Mouse (Mus musculus) kidney, postnatal 0 days (tissue): ENCODE measurements around the gene H2-Eb1. TPM values are rescaled to one million over a fixed set of nuclear protein-coding genes. Genes with fewer than 3 reads are reported as not detected.

ENCODE experiments used
- ATAC-seq: fragments of 200-750 bp; cut with Nextera tagmentation; replicated peaks from 2 replicates; pipeline ENCODE4 v1.8.0; 2017; ENCODE audit warnings: low read depth, moderate number of reproducible peaks, moderate TSS enrichment, moderate library complexity; ENCODE audit not compliant: low FRiP score
- DNase-seq: peaks from one replicate; pipeline ENCODE4 v3.0.0-alpha.2; 2016; ENCODE audit warnings: low spot score
- H3K27ac ChIP-seq: fragments of 300-500 bp; sonication (generic); 2 replicates; pipeline ENCODE4 v1.5.1; 2014; ENCODE audit warnings: mild to moderate bottlenecking
- H3K27me3 ChIP-seq: fragments of 300-500 bp; sonication (generic); 2 replicates; pipeline ENCODE4 v1.6.1; 2014; ENCODE audit warnings: low read length, mixed read lengths; ENCODE audit not compliant: insufficient read depth
- H3K36me3 ChIP-seq: fragments of 300-500 bp; sonication (generic); 2 replicates; pipeline ENCODE4 v1.6.1; 2014; ENCODE audit warnings: low read length, mixed read lengths; ENCODE audit not compliant: insufficient read depth
- H3K4me1 ChIP-seq: fragments of 300-500 bp; sonication (generic); replicated peaks from 2 replicates; pipeline ENCODE4 v1.6.1; 2014; ENCODE audit warnings: antibody characterized with exemption, low read length, mixed read lengths; ENCODE audit not compliant: insufficient read depth
- H3K4me2 ChIP-seq: fragments of 300-500 bp; sonication (generic); 2 replicates; pipeline ENCODE4 v1.6.1; 2014; ENCODE audit warnings: mild to moderate bottlenecking, low read length, moderate library complexity, mixed read lengths
- H3K4me3 ChIP-seq: fragments of 300-500 bp; sonication (generic); replicated peaks from 2 replicates; pipeline ENCODE4 v1.5.1; 2014; ENCODE audit warnings: low read depth, low read length
- H3K9ac ChIP-seq: fragments of 300-500 bp; sonication (generic); 2 replicates; pipeline ENCODE4 v1.6.1; 2014; ENCODE audit warnings: low read depth, low read length
- H3K9me3 ChIP-seq: fragments of 300-500 bp; sonication (generic); replicated peaks from 2 replicates; pipeline ENCODE4 v1.6.1; 2016; ENCODE audit warnings: low read length, inconsistent platforms, mixed read lengths
- CTCF ChIP-seq: IDR thresholded peaks from 2 replicates; pipeline ENCODE4 v1.5.1; 2016; ENCODE audit warnings: antibody characterized with exemption, low read depth, mild to moderate bottlenecking, moderate library complexity
- WGBS: fragments of 180-500 bp; shearing (Covaris S2); extraction: QIAGEN DNeasy Blood & Tissue Kit; methylation state at CpG from one replicate; pipeline ENCODE4 v1.1.7; 2014; 5-methylcytosine and 5-hydroxymethylcytosine counted together
- polyA plus RNA-seq: library from polyadenylated mRNA; unstranded; fragments of >200 nt; fragmentation: Nextera tagmentation; extraction: Ambion mirVana; gene quantifications from 2 replicates; pipeline ENCODE4 v1.2.1, GENCODE M21; 2015

Gene H2-Eb1
- polyA plus RNA-seq, 1 experiment from 2014 or later, result 14.3 TPM

GRCm38 (mm10) chr17:34312185-34312584 lies 6.5 kb downstream of the H2-Eb1 start:
- H3K27me3 ChIP-seq, result no peaks in the 10 kb centered on the region
- H3K9me3 ChIP-seq, result no peaks in the 10 kb centered on the region
- WGBS, result 78% methylated on average over 1 of the region's 1 CpGs
- H3K27ac ChIP-seq, result no peak overlapping the region
- H3K9ac ChIP-seq, result no peak overlapping the region
- H3K4me3 ChIP-seq, result no peak overlapping the region
- H3K36me3 ChIP-seq, result no peaks in the 10 kb centered on the region
- no peaks in the 10 kb centered on the region for H3K4me1 ChIP-seq
- ATAC-seq (no peak), DNase-seq (no peak)
- TF ChIP-seq CTCF, result no peak
- H3K4me2 ChIP-seq, result no peak overlapping the region

- no peak overlapping the region for H3K4me3 ChIP-seq
- H3K27me3 ChIP-seq, result no peaks in the 10 kb centered on the region
- WGBS, result 37% methylated on average over 3 of the region's 3 CpGs
- peak; percentile 83 for DNase-seq
- no peak overlapping the region for H3K9ac ChIP-seq
- no peak overlapping the region for H3K27ac ChIP-seq
- H3K36me3 ChIP-seq, result no peaks in the 10 kb centered on the region
- ATAC-seq, result no peak
- no peaks in the 10 kb centered on the region for H3K9me3 ChIP-seq
- TF ChIP-seq CTCF, result peak; percentile 94
- H3K4me2 ChIP-seq, result no peak overlapping the region
- no peaks in the 10 kb centered on the region for H3K4me1 ChIP-seq
These were observed 7.7 kb downstream of the H2-Eb1 start for GRCm38 (mm10) chr17:34313393-34313792.

- no peaks in the 10 kb centered on the region for H3K36me3 ChIP-seq
- H3K9ac ChIP-seq, result no peak overlapping the region
- 54% methylated on average over 9 of the region's 9 CpGs for WGBS
- TF ChIP-seq CTCF, result no peak
- no peak overlapping the region for H3K27ac ChIP-seq
- ATAC-seq (0 out of 2 replicates have a peak, but pooled peaks have one; percentile 31), DNase-seq (no peak)
- no peaks in the 10 kb centered on the region for H3K27me3 ChIP-seq
- H3K9me3 ChIP-seq, result no peaks in the 10 kb centered on the region
- no peak overlapping the region for H3K4me2 ChIP-seq
- no peak overlapping the region for H3K4me3 ChIP-seq
- no peaks in the 10 kb centered on the region for H3K4me1 ChIP-seq
These were observed 8.6 kb downstream of the H2-Eb1 start for GRCm38 (mm10) chr17:34314286-34314685.

- no peak for ATAC-seq
- H3K4me3 ChIP-seq, result no peak overlapping the region
- no peaks in the 10 kb centered on the region for H3K4me1 ChIP-seq
- WGBS, result 72% methylated on average over 1 of the region's 1 CpGs
- no peak for DNase-seq
- H3K9ac ChIP-seq, result no peak overlapping the region
- TF ChIP-seq CTCF, result no peak
- no peak overlapping the region for H3K4me2 ChIP-seq
- H3K27ac ChIP-seq, result no peak overlapping the region
- no peaks in the 10 kb centered on the region for H3K27me3 ChIP-seq
- H3K36me3 ChIP-seq, result no peaks in the 10 kb centered on the region
- no peaks in the 10 kb centered on the region for H3K9me3 ChIP-seq
These were observed 9.8 kb downstream of the H2-Eb1 start for GRCm38 (mm10) chr17:34315512-34315911.

- DNase-seq (no peak), ATAC-seq (no peak)
- Histone ChIP-seq H3K4me1 (no peaks in the 10 kb centered on the region), H3K9me3 (no peaks in the 10 kb centered on the region), H3K36me3 (no peaks in the 10 kb centered on the region), H3K4me2 (no peak overlapping the region), H3K27ac (no peak overlapping the region), H3K4me3 (no peak overlapping the region), H3K9ac (no peak overlapping the region), H3K27me3 (no peaks in the 10 kb centered on the region)
- no peak for TF ChIP-seq CTCF
- 68% methylated on average over 2 of the region's 2 CpGs for WGBS
These were observed 11.0 kb downstream of the H2-Eb1 start for GRCm38 (mm10) chr17:34316697-34317096.

GRCm38 (mm10) chr17:34317275-34317674 lies 11.6 kb downstream of the H2-Eb1 start:
- TF ChIP-seq CTCF, result no peak
- no peaks in the 10 kb centered on the region for H3K9me3 ChIP-seq
- H3K27me3 ChIP-seq, result no peaks in the 10 kb centered on the region
- H3K4me3 ChIP-seq, result no peak overlapping the region
- H3K4me2 ChIP-seq, result no peak overlapping the region
- H3K4me1 ChIP-seq, result no peaks in the 10 kb centered on the region
- ATAC-seq (no peak), DNase-seq (no peak)
- no peak overlapping the region for H3K27ac ChIP-seq
- no peak overlapping the region for H3K9ac ChIP-seq
- WGBS, result 24% methylated on average over 2 of the region's 2 CpGs
- no peaks in the 10 kb centered on the region for H3K36me3 ChIP-seq

- Histone ChIP-seq H3K27ac (no peak within 1 kb of the TSS), H3K36me3 (no peaks in the 10 kb centered on the region), H3K9me3 (no peaks in the 10 kb centered on the region), H3K4me3 (no peak within 1 kb of the TSS), H3K4me1 (no peaks in the 10 kb centered on the region), H3K27me3 (no peaks in the 10 kb centered on the region), H3K4me2 (no peak within 1 kb of the TSS), H3K9ac (no peak within 1 kb of the TSS)
- no peak for TF ChIP-seq CTCF
- DNase-seq (no peak), ATAC-seq (no peak)
- 45% methylated on average over 4 of the region's 4 CpGs for WGBS
These were observed 19.8 kb downstream of the H2-Eb1 start, which contains the start of gene H2-Eb2 for GRCm38 (mm10) chr17:34325436-34325835. Gene H2-Eb2, plus strand, starts transcription at chr17:34325665.
